Mouse (Mus musculus): ENCODE data around the gene Gm21866.
"Not testable (repeated sequence)": the region's sequence is repeated elsewhere in the genome, so short reads cannot be mapped to it uniquely, and the experiment has no call there.

Gene Gm21866

DNA sequence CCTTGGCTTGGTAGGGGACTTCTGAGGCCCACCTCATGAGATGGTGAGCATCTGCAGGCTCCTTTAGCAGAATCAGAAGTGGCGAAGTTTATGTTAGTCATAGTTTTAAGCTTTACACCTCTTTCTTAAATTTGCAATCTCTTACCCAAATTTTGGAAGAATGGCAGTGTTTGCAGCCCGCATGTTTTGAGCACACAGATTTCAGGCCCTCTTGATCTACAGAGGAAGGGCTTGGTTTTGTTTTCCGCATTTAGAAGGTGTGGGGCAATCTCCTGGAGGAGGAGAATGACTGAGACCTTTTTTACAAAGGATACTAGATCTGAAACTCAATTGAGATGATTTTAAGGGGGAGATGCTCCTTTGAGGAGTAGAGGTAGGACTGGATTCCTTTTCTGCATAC lies at the start of gene Gm21866:
Gene Gm21866 (minus strand): TSS at position 101 of the 400 bp plus-strand sequence.
- POLR2A ChIA-PET, CTCF ChIA-PET: not testable (repeated sequence)

GRCm38 (mm10) chrY:13493726-13494125 lies 28.3 kb upstream of the Gm21866 start, which contains the start of gene Gm20773:
Gene Gm20773, plus strand, starts transcription at chrY:13494026.
- CTCF ChIA-PET = not testable (repeated sequence)

More at GRCm38 (mm10) chrY:13493726-13494125, 28.3 kb upstream of the Gm21866 start, which contains the start of gene Gm20773:
- POLR2A ChIA-PET = not testable (repeated sequence)

Measured in embryonic stem cell, embryonic (primary cell).